Mouse (Mus musculus): ENCODE results near the gene Lypd4. TPM values are rescaled to one million over a fixed set of nuclear protein-coding genes. Genes with fewer than 3 reads are reported as not detected.
A peak's percentile ranks its signal among the peaks of the same experiment; 100 is the strongest.

Lypd4 gene
- polyA plus RNA-seq, 1 experiment from 2014 or later = not detected

DNA sequence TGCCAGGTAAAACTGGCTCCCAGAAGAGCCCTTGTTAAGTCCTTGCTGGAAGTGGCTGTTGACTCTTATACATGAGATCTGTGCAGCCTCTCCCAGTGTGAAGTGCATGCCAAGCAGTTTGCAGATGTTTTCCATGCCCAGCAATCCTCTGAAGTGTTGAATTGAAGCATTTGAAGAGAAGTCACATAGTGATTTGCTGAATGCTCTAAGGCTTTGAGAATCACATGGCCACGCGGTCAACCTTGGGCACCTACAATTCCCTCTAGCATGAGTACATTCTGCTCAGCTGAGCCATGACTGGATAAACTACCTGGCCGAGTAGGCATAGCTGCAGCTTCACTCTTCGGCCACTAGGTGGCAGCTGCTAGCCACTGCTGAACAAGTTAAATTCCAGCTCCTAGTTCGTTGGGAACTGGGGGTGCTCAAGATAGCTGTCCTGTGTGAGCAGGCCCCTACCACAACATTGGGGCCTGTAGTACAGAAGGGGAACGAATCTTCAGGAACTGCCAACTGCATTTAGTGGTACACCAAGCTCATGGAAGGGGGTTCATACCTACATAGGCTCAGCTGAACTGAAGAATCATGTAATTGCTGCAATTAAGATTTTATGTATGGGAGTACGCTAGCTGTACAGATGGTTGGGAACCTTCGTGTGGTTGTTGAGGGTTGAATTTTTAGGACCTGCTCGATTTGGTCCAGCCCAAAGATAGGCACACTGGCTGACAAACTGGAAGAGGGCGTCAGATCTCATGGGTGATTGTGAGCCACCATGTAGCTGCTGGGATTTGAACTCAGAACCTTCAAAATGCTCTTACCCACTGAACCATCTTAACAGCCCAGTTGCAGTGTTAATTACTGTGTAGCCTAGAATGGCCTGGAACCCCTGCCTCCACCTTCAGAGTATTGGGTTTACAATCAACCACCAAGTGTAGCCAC is 20.8 kb upstream of the Lypd4 start:
- Histone ChIP-seq H3K9ac (replicated peaks; ENCODE audit: low read depth) (no peak overlapping the region), H3K9me3 (ENCODE audit: low read length) (no peaks in the 10 kb centered on the region), H3K36me3 (ENCODE audit: insufficient read depth, low read length) (peaks cover 25% of the 10 kb centered on the region), H3K27me3 (replicated peaks; ENCODE audit: insufficient read depth, low read length) (no peaks in the 10 kb centered on the region), H3K27ac (ENCODE audit: low read length) (peak overlapping the region; percentile 75), H3K4me2 (replicated peaks; ENCODE audit: low read depth, low read length) (no peak overlapping the region), H3K4me3 (ENCODE audit: low read depth, low read length) (no peak overlapping the region), H3K4me1 (ENCODE audit: insufficient read depth, low read depth, low read length) (peaks cover 19% of the 10 kb centered on the region)
- ATAC-seq (peak; percentile 95), DNase-seq (ENCODE audit: low spot score) (peak; percentile 95)
- TF ChIP-seq EP300 (IDR thresholded peaks at IDR 0.05) (peak; percentile 100), CTCF (IDR thresholded peaks at IDR 0.05) (peak; percentile 100)
- 24% methylated on average over 10 of the region's 10 CpGs for WGBS

DNA sequence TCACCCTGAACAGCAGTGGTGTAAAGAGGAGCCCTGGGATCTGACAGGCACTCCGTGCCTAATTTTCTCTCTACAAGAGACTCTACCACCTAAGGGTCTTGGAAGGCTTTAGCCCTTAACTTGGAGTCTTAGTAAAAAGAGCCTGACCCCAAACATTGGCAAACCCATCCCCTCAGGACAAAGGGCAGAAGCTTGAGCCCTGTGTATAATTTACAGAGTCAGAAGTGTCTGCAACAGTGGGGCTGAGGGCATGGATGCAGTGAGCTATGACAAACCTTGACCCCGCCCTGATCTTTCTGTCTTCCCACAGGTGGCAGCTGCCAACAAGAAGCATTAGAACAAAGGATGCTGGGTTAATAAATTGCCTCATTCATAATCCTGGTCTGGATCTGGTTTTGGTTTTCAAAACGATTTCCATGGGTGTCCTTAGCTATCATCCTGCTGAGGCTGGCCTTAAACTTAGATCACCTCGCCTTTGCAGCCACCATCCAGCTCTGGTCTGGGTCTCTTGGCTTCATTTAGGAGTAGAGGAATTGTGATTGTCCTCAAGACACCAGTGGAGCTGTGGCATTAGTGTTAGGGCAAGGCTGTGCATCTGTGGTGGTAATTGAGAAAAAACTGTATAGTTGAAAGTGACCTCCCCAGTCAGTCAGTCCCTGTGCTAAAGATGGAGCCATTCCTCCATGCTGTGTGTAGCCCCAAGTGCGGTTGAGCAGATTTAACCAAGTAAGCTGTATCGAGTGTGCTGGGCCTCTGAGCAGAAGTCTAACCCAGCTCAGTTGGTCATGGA is 19.9 kb upstream of the Lypd4 start:
- peaks cover 25% of the 10 kb centered on the region for H3K36me3 ChIP-seq (ENCODE audit: insufficient read depth, low read length)

DNA sequence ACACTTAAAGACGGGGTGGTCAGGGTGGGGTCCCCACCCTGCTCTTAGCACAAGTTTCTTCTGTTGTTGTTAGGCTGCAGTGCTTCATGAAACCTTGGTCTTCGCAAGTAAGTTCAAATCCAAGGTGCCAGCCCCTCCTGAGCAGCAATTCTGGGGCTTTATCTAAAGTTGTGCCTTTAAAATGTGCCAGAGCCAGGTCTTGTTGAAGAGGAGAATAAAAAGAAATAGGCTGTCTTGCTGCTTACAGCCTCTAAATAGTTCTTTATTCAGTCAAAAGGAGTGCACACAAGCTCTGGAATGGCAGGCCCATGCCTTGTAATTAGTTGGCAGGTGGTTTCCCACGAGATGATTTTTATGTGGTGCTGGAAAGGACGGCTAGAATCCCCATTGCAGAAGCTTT is 17.4 kb upstream of the Lypd4 start:
- no peak for DNase-seq (ENCODE audit: low spot score)
- H3K27ac ChIP-seq (ENCODE audit: low read length) = 0 out of 2 replicates have a peak overlapping the region, but pooled peaks have one; percentile 96
- TF ChIP-seq CTCF (IDR thresholded peaks at IDR 0.05) = no peak
- no peak for TF ChIP-seq EP300 (IDR thresholded peaks at IDR 0.05)
- H3K4me2 ChIP-seq (replicated peaks; ENCODE audit: low read depth, low read length) = peak overlapping the region; percentile 58; the same call in 1 of the 2 replicates
- H3K4me3 ChIP-seq (ENCODE audit: low read depth, low read length) = no peak overlapping the region
- peak overlapping the region; percentile 98 for H3K9ac ChIP-seq (replicated peaks; ENCODE audit: low read depth)
- H3K9me3 ChIP-seq (ENCODE audit: low read length) = no peaks in the 10 kb centered on the region
- H3K36me3 ChIP-seq (ENCODE audit: insufficient read depth, low read length) = peaks cover 25% of the 10 kb centered on the region
- peaks cover 22% of the 10 kb centered on the region for H3K4me1 ChIP-seq (ENCODE audit: insufficient read depth, low read depth, low read length)
- WGBS = 60% methylated on average over 4 of the region's 4 CpGs
- H3K27me3 ChIP-seq (replicated peaks; ENCODE audit: insufficient read depth, low read length) = no peaks in the 10 kb centered on the region
- ATAC-seq = no peak

More for the DNA sequence above, 19.9 kb upstream of the Lypd4 start:
- ATAC-seq (no peak), DNase-seq (ENCODE audit: low spot score) (no peak)
- Histone ChIP-seq H3K27ac (ENCODE audit: low read length) (peak overlapping the region; percentile 75), H3K4me1 (ENCODE audit: insufficient read depth, low read depth, low read length) (peaks cover 22% of the 10 kb centered on the region), H3K9me3 (ENCODE audit: low read length) (no peaks in the 10 kb centered on the region), H3K27me3 (replicated peaks; ENCODE audit: insufficient read depth, low read length) (no peaks in the 10 kb centered on the region), H3K4me3 (ENCODE audit: low read depth, low read length) (no peak overlapping the region), H3K4me2 (replicated peaks; ENCODE audit: low read depth, low read length) (no peak overlapping the region), H3K9ac (replicated peaks; ENCODE audit: low read depth) (no peak overlapping the region)
- no peak for TF ChIP-seq EP300 (IDR thresholded peaks at IDR 0.05)
- TF ChIP-seq CTCF (IDR thresholded peaks at IDR 0.05) = no peak
- WGBS = 66% methylated on average over 6 of the region's 6 CpGs

DNA sequence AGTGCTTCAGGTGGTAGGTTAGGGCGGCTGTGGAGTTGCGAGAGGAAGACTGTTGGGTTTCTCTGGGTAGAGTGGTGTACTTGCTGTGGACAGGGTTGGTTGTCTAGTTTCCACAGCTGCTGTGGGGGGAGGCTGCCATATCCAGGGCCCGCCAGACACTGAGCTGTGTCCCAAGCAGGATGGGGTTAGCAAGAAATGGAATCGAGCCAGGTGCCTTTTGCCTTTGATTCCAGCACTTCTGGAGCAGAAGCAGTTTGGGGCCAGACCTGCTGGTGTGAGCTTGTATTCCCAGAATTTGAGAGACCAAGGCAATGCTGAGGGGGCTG is 16.5 kb upstream of the Lypd4 start:
- peak overlapping the region; percentile 58 for H3K4me2 ChIP-seq (replicated peaks; ENCODE audit: low read depth, low read length)
- peak; percentile 44 for DNase-seq (ENCODE audit: low spot score)
- H3K27ac ChIP-seq (ENCODE audit: low read length) = peak overlapping the region; percentile 96
- H3K4me3 ChIP-seq (ENCODE audit: low read depth, low read length) = peak overlapping the region; percentile 89
- 20% methylated on average over 4 of the region's 4 CpGs for WGBS
- H3K9me3 ChIP-seq (ENCODE audit: low read length) = no peaks in the 10 kb centered on the region
- H3K9ac ChIP-seq (replicated peaks; ENCODE audit: low read depth) = peak overlapping the region; percentile 98
- H3K4me1 ChIP-seq (ENCODE audit: insufficient read depth, low read depth, low read length) = peaks cover 22% of the 10 kb centered on the region
- no peaks in the 10 kb centered on the region for H3K27me3 ChIP-seq (replicated peaks; ENCODE audit: insufficient read depth, low read length)
- no peak for TF ChIP-seq CTCF (IDR thresholded peaks at IDR 0.05)
- no peak for TF ChIP-seq EP300 (IDR thresholded peaks at IDR 0.05)
- peaks cover 25% of the 10 kb centered on the region for H3K36me3 ChIP-seq (ENCODE audit: insufficient read depth, low read length)
- ATAC-seq = no peak

DNA sequence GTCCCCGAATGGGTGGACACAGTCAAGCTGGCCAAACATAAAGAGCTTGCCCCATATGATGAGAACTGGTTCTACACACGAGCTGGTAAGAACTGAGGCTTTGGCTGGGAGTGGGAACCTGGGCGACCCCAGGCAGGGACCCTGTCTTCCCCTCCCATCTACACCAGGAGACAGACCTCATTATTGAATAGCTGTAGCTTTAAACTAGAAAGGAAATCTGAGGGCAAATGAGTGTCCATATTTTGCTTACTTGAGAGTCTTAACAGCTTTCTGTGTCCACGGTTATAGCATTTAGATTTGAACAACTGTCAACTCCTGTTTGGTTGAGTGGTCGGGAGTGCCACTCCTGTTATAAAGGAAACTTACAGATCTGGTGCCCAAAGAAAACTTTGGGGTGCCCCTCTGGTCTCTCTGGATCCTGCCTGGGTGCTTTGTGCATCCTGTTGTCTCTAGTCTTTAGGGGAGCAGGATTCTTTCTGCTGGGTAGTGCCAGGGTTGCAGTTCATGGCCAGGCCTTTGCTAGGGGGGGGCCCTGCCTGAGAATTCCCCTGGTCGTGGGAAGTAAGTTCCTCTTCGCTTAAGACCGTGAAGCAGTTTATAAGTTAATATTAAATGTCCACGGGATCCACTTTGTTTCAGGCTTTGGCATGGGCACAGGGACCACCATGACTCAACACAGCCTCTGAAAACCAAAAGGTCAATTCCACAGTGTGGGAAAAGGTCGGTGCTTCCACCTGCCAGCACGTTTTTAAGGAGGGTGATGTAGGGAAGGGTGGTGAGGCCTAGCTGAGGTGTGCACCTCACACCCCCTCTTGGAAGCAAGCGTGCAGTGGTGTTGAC is 15.9 kb upstream of the Lypd4 start:
- H3K9ac ChIP-seq (replicated peaks; ENCODE audit: low read depth) = peak overlapping the region; percentile 98
- H3K4me3 ChIP-seq (ENCODE audit: low read depth, low read length) = peak overlapping the region; percentile 89
- ATAC-seq (no peak), DNase-seq (ENCODE audit: low spot score) (no peak)
- peak overlapping the region; percentile 58 for H3K4me2 ChIP-seq (replicated peaks; ENCODE audit: low read depth, low read length)
- H3K36me3 ChIP-seq (ENCODE audit: insufficient read depth, low read length) = peaks cover 25% of the 10 kb centered on the region
- 20% methylated on average over 12 of the region's 12 CpGs for WGBS
- peaks cover 22% of the 10 kb centered on the region for H3K4me1 ChIP-seq (ENCODE audit: insufficient read depth, low read depth, low read length)
- H3K9me3 ChIP-seq (ENCODE audit: low read length) = no peaks in the 10 kb centered on the region
- H3K27me3 ChIP-seq (replicated peaks; ENCODE audit: insufficient read depth, low read length) = no peaks in the 10 kb centered on the region
- peak overlapping the region; percentile 96 for H3K27ac ChIP-seq (ENCODE audit: low read length)
- no peak for TF ChIP-seq EP300 (IDR thresholded peaks at IDR 0.05)
- TF ChIP-seq CTCF (IDR thresholded peaks at IDR 0.05) = no peak

Data from lung, postnatal 0 days (tissue).